Mouse (Mus musculus): Measurements from ENCODE around the gene Arfgef3.

DNA sequence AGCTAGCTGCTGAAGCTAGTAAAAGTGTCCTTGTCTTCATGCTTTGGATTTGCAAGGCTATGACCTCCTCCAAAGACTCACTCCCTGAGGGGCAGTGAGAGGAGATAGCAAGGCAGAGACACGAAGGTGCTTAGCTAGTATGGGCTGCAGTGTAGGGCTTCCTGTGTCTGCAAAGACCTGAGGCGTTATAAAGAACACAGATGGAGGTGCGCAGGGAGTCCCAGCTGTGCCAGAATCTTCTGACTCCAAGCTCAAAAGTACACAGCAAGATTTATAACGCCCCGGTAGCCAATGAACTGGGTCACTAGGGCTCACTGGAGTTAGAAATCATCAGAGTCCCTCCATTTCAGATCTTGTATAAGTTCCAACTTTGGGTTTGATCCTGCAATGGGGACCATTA is 103.2 kb downstream of the Arfgef3 start:
- TF ChIP-seq CTCF (IDR thresholded peaks at IDR 0.05) (no peak), EP300 (IDR thresholded peaks at IDR 0.05) (no peak)
